Mouse (Mus musculus) megakaryocyte, adult 5-6 weeks (primary cell): ENCODE data around the gene Lrp10. TPM values are rescaled to one million over a fixed set of nuclear protein-coding genes. Genes with fewer than 3 reads are reported as not detected.

ENCODE experiments used
- ATAC-seq: 2 replicates; pipeline ENCODE4 v1.8.0; 2016; ENCODE audit warnings: mild to moderate bottlenecking, inconsistent platforms; ENCODE audit not compliant: poor library complexity, severe bottlenecking
- total RNA-seq, 2 experiments: library from RNA; stranded (forward) in 1 of 2; stranded (reverse) in 1 of 2; fragments of 153-499, 151-499 nt in 1 of 2; fragments of 221-1000, 200-1000 nt in 1 of 2; gene quantifications; 2 replicates each; pipeline versions ENCODE4 v1.2.3 to v1.2.4; 2015 to 2017

The Lrp10 gene
- total RNA-seq, 2 experiments from 2014 or later: 29.9 to 46.9 TPM

DNA sequence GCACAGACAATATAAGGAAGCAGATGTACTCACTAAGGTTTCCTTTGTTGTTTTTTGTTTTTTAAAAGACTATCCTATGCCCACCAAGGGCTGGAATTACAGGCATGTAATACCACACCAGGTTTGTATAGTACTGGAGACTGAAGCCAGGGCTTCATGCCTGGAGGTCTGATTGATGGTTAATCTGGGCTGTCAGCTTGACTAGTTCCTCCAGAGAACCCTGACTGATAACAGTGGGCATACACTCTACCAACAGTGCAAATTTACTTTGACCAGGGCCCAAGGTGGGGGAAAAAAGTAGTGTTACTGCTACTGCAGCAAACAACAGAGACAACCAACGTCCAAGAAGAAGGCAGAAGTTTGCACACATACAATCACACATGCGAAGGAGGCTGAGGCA lies 7.5 kb downstream of the Lrp10 start:
- no peak for ATAC-seq

DNA sequence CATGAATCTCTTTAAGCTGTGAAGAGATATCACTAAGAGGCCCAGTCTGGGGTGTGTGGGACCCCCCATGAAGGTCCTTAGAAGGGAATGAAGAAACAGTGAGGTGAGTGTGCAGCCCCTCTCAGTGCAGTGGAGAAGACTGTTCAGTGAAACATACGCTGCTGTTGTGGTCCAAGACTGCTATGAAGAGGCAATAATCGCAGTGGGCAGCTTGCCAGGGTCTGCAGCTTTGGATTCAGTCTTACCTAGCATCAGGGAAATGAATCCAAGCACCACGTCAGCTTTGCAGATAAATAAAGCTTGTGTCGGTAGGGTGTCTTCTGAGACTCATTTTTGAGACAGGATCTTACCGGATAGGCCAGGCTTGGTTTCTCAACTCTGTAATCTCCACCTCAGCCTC lies 8.7 kb downstream of the Lrp10 start:
- no peak for ATAC-seq

DNA sequence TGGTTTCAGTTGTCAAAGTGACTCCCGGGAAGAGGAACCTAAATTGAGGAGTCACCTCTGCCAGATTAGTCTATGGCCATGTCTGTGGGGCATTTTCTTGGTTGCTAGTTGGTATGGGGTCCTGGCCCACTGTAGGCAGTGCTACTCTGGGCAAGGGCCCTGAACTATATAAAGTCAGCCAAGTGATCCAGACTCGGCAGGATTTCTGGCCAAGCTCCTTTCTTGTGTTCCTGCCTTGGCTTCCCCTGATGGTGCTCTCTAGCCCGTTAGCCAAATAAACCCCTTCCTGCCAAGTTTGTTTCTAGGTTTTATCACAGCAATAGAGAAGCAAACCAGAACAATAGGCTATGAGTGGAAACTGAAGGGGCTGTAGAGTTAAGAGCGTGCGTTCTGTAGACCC lies 10.8 kb downstream of the Lrp10 start:
- no peak for ATAC-seq

DNA sequence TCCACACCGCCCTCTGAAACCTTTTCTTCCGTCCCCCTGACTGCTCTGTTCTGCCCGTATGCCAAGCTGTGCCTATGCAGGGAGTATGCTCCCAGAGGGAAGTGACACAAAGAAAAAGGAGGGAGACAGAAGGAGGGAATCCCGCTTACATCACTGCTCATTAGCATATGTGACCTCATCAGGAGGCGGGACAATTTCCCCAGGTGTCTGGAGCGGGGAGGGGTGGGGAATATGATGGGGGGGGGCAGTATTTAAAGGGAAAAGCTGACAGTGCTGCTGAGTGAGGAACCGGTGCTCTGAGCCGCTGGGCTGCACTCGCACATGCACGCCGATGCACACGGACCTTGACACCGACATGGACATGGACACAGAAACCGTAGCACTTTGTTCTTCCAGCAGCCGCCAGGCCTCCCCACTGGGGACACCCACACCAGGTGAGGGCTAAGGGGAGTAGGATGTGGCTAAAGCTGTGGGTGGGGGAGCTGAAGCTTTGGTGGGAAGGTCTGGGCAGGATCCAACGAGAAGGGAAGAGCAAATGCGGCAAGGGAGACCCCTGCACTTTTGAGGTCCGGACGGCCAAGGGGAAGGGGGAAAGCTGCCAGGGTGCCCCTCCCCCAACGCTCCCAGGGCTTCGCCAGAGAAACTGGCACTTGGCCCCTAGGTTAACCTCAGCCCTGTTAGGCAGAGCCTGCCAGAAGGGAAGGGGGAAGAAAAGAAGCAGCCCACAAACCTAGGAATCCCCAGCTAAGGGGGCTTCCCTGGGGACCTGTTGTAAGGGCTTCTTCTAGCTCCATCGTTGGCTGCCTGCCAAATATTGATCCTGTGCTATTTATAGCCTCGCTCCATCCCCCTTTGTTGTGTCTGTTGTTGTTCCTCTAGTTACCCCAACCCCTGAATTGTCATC lies 12.3 kb downstream of the Lrp10 start, which contains the start of gene Rem2:
Gene Rem2, plus strand, starts transcription at position 160 of the 904 bp plus-strand sequence.
- no peak for ATAC-seq

DNA sequence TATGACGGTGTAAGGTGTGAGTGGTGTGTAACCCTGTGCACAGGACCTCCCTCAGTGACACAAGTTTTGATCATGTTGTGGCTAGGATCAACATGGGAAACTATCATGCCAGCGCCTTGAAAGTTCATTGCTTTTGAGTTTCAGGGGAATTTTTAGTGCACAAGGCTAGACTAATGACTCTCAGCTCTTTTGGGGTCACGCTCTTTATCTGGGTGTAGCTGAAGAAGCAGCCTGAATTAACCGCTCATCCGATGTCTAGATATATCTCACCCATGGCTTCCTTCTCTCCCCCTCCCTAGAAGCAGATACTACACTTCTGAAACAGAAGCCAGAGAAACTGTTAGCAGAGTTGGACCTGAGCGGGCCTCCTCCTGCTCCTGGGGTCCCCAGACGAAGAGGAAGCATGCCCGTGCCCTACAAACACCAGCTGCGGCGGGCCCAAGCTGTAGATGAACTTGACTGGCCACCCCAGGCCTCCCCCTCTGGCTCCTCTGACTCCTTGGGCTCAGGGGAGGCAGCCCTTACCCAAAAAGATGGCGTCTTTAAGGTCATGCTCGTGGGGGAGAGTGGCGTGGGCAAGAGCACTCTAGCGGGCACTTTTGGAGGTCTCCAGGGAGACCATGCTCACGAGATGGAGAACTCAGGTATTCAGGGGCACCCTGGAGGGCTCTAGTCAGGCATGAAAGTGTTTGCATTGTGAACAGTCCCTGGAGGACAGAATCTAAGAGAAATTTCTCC lies 13.4 kb downstream of the Lrp10 start:
- no peak for ATAC-seq

DNA sequence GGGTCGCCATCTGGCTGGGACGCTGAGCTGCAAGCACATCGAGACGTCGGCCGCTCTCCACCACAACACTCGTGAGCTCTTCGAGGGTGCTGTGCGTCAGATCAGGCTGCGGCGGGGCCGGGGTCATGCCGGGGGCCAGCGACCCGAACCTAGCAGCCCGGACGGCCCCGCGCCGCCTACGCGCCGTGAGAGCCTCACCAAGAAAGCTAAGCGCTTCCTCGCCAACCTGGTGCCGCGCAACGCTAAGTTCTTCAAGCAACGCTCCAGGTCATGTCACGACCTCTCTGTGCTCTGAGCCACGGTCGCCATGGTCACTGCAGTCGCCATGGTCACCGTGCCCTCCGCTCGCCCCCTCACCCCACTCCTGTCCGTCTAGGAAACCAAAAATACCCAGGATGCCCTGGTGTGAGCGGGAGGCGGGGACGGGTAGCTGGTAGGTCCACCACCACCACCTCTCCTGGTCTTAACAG lies 15.5 kb downstream of the Lrp10 start:
- peak; percentile 14; the same call in 1 of the 2 replicates for ATAC-seq

DNA sequence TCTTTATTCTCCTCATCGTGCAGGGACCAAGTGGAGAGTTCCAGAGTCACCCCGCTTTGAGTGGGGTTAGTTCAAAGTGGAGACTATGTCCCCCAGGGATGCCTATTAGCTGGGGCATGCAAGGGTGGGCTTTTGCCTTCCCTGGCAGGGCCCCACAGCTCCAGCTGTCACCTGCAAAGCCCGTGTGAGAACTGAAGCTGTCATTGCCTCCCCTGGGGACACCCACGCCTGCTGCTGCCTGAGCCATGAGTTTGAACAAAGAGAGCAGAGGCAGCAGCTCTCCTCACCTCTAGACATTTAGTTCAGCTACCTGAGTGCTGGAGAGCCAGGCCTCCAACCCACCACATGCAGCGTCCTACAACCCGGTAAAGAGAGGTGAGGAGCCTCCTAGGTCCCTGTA lies 16.7 kb downstream of the Lrp10 start:
- no peak for ATAC-seq

DNA sequence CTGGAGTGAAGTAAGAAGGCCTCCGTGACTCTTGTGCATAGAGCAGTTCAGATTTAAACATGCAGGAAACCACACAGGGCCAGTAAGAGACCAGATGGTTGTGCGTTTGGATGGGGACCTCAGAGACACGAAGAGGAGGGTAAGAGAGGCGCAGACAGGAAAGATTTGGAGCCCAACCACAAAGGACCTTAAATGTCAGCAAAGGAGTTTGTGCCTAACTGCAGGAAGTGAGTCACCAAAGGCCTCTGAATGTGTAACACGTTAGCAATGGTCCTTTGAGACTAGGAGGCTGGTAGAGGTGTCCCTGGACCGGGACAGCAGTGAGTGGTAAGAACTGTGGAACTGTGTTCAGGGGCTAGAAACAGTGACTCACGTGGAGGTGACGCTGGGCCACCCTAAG lies 17.5 kb downstream of the Lrp10 start:
- ATAC-seq: peak; percentile 38

DNA sequence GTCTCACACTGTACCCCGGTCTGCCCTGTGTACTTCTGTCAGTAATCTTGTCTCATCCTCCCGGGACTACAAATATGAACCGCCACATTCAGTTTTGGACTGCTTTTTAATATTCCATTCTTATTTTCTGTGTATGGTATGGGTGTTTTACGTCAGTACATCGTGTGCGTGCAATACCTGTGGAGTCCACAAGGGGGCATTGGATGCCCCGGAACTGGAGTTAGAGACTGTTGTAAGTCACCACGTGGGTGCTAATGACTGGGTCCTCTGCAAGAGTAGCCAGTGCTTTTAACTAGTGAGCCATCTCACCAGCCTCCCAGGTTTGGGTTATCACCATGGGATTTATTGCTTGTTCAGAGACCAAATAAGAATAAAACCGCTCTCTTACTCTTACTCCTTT lies 18.6 kb downstream of the Lrp10 start:
- ATAC-seq: peak; percentile 83

DNA sequence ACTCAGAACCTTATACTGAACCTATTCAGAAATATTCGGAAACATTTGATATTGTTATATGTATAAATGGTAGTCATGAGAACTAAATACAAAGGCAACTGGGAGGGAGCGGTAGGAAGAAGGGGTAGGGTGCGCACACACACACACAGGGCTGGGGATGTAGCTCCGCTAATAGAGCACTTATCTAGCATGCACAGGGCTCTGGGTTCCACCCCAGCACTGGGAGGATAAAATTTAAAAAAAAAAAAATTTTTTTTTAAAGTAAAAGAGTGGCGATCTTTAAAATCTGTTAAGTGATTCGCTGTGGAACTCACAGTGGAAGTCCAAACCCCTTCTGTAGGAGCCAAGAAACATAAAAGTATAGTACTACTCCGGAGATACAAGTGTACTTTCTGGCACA lies 22.0 kb downstream of the Lrp10 start:
- no peak for ATAC-seq

DNA sequence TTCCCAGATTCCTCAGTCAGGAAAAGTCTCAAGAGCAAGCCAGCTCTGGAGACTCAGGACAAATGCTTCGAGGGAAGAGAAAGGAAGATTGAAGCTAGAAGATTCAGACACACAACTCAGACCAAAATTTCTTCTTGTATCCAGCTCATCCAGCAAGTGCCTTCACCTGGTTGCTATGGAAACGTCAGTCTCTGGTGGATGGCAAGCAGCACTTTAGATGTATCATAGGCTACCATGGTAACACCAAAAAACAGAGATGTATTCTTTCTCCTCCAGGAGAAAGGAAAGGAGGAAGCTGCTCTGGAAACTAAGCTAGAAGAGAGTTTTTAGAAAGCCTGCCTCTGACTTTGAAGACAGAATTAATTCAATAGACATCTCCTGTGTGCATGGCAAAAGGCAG lies 23.8 kb downstream of the Lrp10 start:
- no peak for ATAC-seq

DNA sequence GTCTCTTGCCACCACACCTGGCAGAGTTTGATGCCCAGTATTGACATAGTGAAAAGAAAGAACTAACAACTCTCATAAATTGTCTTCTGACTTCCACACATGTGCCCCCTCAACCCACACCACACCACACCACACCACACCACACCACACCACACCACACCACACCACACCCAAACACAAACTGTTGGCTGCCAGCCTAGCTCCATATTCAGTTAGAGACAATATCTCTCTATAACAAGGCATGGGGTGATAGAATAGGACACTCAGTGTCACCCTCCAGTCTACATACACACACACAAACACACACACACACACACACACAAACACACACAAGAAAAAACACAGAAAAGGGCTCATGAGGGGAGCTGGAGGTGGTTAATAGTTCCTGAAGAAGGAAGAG lies 24.4 kb downstream of the Lrp10 start:
- ATAC-seq: no peak

DNA sequence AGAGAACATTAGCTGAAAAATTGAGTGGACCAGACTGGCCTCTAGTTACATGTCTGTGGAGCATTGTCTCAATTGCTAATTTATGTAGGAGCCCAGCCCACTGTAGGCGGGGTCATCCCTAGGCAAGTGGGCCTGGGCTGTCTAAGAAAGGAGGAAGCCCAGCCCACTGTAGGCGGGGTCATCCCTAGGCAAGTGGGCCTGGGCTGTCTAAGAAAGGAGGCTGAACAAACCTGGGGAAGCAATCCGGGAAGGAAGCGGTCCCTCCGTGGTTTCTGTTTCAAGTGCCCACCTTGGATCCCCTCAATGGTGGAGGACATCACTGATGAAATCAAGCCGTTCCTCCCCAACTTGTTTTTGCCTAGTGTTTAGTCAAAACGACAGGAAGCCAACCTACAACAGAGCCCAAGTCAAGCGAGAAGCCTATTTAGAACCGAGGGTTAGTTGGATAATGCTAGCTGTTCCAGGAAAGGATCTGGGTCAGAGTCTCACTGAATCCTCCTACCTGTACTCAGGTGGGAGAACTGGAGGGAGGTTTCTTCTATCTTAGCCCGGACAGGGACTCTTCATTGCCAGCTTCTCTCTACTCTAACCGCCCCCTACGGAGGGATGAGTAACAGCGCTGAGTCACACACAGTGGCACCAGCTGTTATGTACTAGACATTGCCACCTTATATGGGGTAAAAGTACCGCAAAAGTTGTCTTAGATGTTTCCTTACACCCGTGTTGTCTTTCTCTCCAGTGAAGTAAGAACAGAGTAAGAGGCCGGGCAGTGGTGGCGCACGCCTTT lies 28.6 kb downstream of the Lrp10 start:
- ATAC-seq: peak; percentile 78

DNA sequence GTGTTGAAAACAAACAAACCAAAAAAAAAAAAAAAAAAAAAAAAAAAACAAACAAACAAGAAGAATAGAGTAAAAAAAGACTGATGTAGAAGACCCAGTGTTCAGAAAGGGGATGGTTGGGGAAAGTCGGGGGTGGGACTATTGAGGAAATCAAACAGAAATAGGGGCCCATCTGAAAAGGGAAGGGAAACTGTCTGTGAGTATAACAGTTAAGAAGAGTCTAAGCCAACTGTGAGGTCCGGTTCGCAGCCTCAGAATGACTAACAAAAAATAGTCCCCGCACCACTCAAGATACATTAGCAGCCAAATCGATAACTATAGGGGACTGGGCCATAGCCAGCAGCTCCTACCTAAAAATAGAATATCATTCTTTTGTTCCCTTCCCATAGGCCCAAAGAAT lies 29.3 kb downstream of the Lrp10 start:
- peak; percentile 33; the same call in 1 of the 2 replicates for ATAC-seq

DNA sequence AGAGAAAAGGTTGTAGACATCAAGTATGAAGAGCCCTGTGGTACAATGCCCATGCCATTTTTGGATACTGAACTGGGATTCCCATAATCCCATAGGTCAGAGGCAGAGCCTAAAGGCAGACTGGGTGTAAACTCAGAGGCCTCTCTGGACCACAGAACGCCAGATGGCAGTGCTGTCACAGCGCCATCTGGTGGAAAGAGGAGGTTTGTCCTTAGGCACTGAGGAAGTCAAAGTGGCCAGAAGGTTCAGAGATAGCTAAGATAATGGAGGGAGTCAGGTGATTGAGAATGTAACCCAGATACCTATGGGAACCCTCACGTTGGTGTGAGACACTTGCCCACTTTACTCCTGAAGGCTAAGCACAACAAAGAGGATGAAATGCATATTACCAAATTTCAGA lies 30.3 kb downstream of the Lrp10 start:
- ATAC-seq: peak; percentile 89

DNA sequence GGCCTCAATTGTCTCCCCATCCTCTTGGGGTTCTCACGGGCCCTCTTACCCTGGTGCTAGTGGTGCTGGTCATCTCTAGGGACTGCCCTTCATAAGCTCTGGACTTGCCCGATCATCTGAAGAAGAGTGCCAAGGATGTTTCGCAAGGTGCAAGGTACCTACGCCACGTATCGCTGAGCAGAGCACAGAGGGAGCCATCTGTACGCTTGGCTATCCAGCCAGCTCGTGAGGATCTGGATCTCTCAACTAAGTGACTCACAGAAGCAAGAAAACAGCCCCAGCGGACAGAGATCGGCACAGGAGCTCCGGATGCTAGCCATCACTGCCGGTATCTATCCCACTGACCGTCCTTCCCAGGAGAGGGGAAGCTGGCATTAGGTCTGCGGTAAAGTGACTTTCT lies 32.8 kb downstream of the Lrp10 start:
- no peak for ATAC-seq

DNA sequence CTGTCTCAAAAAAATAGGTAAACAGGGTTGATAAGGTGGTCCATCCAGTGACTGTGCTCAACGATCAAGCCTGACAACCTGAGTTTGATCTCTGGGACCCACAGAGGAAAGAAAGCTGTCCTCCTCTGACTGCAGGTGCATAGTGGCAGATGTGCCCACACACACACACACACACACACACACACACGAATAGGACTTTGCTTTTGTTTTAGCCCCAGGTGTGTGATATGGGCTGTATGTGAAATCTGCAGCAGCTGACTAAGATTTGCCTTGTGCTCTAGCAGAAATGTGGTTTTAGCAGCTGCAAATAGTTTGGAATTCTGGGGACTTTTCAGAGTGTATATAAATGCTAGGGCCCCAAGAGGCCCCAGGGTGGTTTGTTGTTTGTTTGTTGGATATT lies 35.4 kb downstream of the Lrp10 start:
- no peak for ATAC-seq

DNA sequence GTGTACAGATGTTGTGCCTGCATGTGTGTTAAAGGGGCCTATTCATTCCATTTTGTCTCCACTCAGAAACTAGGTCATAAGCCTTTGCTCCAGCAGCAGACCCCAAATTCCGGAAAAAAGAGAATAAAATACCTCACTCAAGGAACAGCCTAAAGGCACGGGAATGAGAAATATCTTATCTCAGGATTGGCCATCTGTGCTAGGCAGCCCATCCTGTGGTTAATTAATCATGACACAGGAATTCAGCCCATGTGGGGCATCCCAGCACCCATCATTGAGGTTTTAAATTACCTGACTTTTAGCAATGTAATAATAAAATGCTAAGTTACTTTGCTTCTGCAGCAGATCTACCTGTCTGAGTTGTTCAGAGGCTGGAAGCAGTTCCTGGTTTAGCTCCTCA lies 37.4 kb downstream of the Lrp10 start:
- ATAC-seq: no peak

DNA sequence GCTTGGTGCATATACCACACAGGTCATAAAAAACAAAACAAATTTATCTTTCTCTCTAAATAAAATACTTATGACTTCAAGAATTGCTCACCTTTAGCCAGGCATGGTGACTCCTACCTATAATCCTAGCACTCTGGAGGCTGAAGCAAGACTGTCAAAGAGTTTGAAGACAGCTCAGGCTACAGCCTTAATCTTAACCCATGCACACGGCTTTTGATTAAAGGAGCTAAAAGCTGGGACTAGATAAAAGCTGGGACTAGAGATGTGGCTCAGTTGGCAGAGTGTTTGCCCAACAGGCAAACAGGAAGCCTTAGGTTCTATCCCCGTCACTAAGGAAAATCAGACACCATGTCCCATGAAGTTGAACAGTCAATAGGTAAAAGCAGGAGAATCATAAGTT lies 39.2 kb downstream of the Lrp10 start:
- no peak for ATAC-seq

DNA sequence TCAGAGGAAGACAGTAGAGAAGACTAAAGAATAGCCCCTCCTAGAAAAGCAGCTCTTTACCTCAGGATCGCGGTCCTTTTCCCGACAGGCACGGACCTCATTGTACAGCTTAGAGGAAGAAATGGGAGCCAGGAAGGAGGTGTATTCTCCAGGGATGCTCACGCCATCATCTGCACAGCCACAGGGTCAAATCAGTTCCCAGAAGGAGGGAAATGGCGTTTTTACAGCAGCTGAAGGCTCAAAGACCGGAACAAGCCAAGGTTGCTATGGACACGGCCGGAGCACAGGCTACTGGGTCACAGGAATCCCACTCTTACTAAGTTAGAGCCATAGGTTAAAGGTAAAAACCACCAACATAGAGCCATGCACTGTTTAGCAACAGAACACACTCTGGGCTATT lies 45.8 kb downstream of the Lrp10 start:
- ATAC-seq: no peak

DNA sequence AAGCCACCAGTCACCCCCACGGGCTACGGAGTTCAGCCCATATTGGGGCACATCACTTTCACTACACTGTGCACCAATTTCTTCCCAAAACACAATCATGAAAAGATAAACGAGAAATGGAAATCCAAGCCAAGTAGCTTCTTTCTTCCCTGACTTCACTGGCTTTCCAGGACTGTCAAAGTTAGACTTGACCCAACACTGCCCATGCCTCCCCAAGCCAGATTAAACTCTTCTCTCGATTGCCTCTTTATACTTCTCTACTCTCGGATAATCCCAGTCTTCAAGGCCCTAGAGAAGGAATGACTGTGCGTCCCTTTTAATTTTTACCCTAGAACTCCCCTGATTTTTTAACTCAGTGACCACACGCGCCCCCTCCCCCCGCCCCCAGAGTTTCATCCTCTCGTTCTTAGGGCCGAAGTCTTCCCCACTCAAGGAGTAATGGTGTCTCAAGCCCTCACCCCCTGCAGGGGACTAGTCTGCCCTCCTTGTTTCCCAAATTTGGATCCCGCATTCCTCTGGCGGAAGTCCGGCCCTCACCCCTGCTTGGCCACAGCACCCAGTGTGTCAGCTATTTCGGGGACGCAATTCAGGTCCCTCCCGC lies 52.9 kb downstream of the Lrp10 start:
- no peak for ATAC-seq
